Mouse (Mus musculus) stomach, embryonic 14.5 days (tissue): ENCODE results near the gene Evx2. TPM values are rescaled to one million over a fixed set of nuclear protein-coding genes. Genes with fewer than 3 reads are reported as not detected.

ENCODE experiments used
- ATAC-seq: fragments of 200-750 bp; cut with Nextera tagmentation; 2 replicates; pipeline ENCODE4 v1.8.0; 2017; ENCODE audit warnings: low read depth, moderate TSS enrichment; ENCODE audit not compliant: insufficient number of reproducible peaks, insufficient read depth, low FRiP score
- H3K27ac ChIP-seq: fragments of 300-500 bp; sonication (generic); 2 replicates; pipeline ENCODE4 v1.5.1; 2014; ENCODE audit warnings: mild to moderate bottlenecking, low read length, moderate library complexity, mixed read lengths
- H3K27me3 ChIP-seq: fragments of 300-500 bp; sonication (generic); 2 replicates; pipeline ENCODE4 v1.6.1; 2014; ENCODE audit warnings: low read length, control low read depth, mixed read lengths; ENCODE audit not compliant: control insufficient read depth, insufficient read depth
- H3K36me3 ChIP-seq: fragments of 300-500 bp; sonication (generic); 2 replicates; pipeline ENCODE4 v1.6.1; 2014; ENCODE audit warnings: mild to moderate bottlenecking, control low read depth, low read length, moderate library complexity, mixed read lengths; ENCODE audit not compliant: control insufficient read depth, insufficient read depth
- H3K4me1 ChIP-seq: fragments of 300-500 bp; sonication (generic); 2 replicates; pipeline ENCODE4 v1.6.1; 2014; ENCODE audit warnings: low read length, control low read depth, mixed read lengths; ENCODE audit not compliant: control insufficient read depth, insufficient read depth
- H3K4me2 ChIP-seq: fragments of 300-500 bp; sonication (generic); replicated peaks from 2 replicates; pipeline ENCODE4 v1.6.1; 2014; ENCODE audit warnings: low read depth, low read length, control low read depth
- H3K4me3 ChIP-seq: fragments of 300-500 bp; sonication (generic); 2 replicates; pipeline ENCODE4 v1.5.1; 2014; ENCODE audit warnings: low read depth, low read length, control low read depth
- H3K9ac ChIP-seq: fragments of 300-500 bp; sonication (generic); replicated peaks from 2 replicates; pipeline ENCODE4 v1.6.1; 2014; ENCODE audit warnings: low read depth, mild to moderate bottlenecking, control low read depth, low read length, moderate library complexity, mixed read lengths
- H3K9me3 ChIP-seq: fragments of 300-500 bp; sonication (generic); 2 replicates; pipeline ENCODE4 v1.6.1; 2016; ENCODE audit warnings: low read depth, low read length, control low read depth; ENCODE audit not compliant: control insufficient read depth
- WGBS: fragments of 180-500 bp; shearing (Covaris S2); extraction: QIAGEN DNeasy Blood & Tissue Kit; methylation state at CpG from one replicate; pipeline ENCODE4 v1.1.7; 2014; 5-methylcytosine and 5-hydroxymethylcytosine counted together
- polyA plus RNA-seq: library from polyadenylated mRNA; unstranded; fragments of >200 nt; fragmentation: Nextera tagmentation; extraction: Ambion mirVana; gene quantifications from 2 replicates; pipeline ENCODE4 v1.2.1, GENCODE M21; 2014

The Evx2 gene
- polyA plus RNA-seq, 1 experiment from 2014 or later, result not detected

- H3K9me3 ChIP-seq, result no peaks in the 10 kb centered on the region
- H3K36me3 ChIP-seq, result no peaks in the 10 kb centered on the region
- no peak for ATAC-seq
- H3K4me2 ChIP-seq, result no peak overlapping the region
- H3K9ac ChIP-seq, result no peak overlapping the region
- no peak overlapping the region for H3K27ac ChIP-seq
- no peak overlapping the region for H3K4me3 ChIP-seq
- WGBS, result 11% methylated on average over 10 of the region's 10 CpGs
- peaks cover 60% of the 10 kb centered on the region for H3K27me3 ChIP-seq
- H3K4me1 ChIP-seq, result peaks cover 6% of the 10 kb centered on the region; the same call in 1 of the 2 replicates
Observed at GRCm38 (mm10) chr2:74703317-74703716, 44.0 kb upstream of the Evx2 start.

- no peaks in the 10 kb centered on the region for H3K36me3 ChIP-seq
- H3K9ac ChIP-seq, result no peak overlapping the region
- no peak overlapping the region for H3K4me3 ChIP-seq
- H3K4me2 ChIP-seq, result no peak overlapping the region
- H3K27ac ChIP-seq, result no peak overlapping the region
- 25% methylated on average over 6 of the region's 6 CpGs for WGBS
- H3K27me3 ChIP-seq, result peaks cover 57% of the 10 kb centered on the region
- ATAC-seq, result no peak
- H3K4me1 ChIP-seq, result peaks cover 6% of the 10 kb centered on the region; the same call in 1 of the 2 replicates
- no peaks in the 10 kb centered on the region for H3K9me3 ChIP-seq
Observed at GRCm38 (mm10) chr2:74702820-74703219, 43.5 kb upstream of the Evx2 start.

GRCm38 (mm10) chr2:74701949-74702819, 42.8 kb upstream of the Evx2 start:
- peaks cover 54% of the 10 kb centered on the region for H3K27me3 ChIP-seq
- no peak overlapping the region for H3K9ac ChIP-seq
- no peak overlapping the region for H3K27ac ChIP-seq
- peaks cover 6% of the 10 kb centered on the region; the same call in 1 of the 2 replicates for H3K4me1 ChIP-seq
- H3K9me3 ChIP-seq, result no peaks in the 10 kb centered on the region
- no peaks in the 10 kb centered on the region for H3K36me3 ChIP-seq
- ATAC-seq, result no peak
- 11% methylated on average over 17 of the region's 17 CpGs for WGBS
- no peak overlapping the region for H3K4me2 ChIP-seq
- H3K4me3 ChIP-seq, result no peak overlapping the region

- Histone ChIP-seq H3K9me3 (no peaks in the 10 kb centered on the region), H3K36me3 (no peaks in the 10 kb centered on the region), H3K27me3 (peaks cover 61% of the 10 kb centered on the region), H3K9ac (no peak overlapping the region), H3K4me1 (peaks cover 6% of the 10 kb centered on the region; the same call in 1 of the 2 replicates), H3K4me3 (no peak overlapping the region), H3K4me2 (no peak overlapping the region), H3K27ac (no peak overlapping the region)
- ATAC-seq, result no peak
- WGBS, result 6% methylated on average over 22 of the region's 22 CpGs
Observed at GRCm38 (mm10) chr2:74700546-74701112, 41.3 kb upstream of the Evx2 start.

GRCm38 (mm10) chr2:74699664-74700545, 40.5 kb upstream of the Evx2 start:
- H3K9me3 ChIP-seq, result no peaks in the 10 kb centered on the region
- no peak overlapping the region for H3K4me3 ChIP-seq
- no peaks in the 10 kb centered on the region for H3K36me3 ChIP-seq
- H3K9ac ChIP-seq, result no peak overlapping the region
- 5% methylated on average over 23 of the region's 23 CpGs for WGBS
- H3K4me1 ChIP-seq, result peaks cover 1% of the 10 kb centered on the region; the same call in 1 of the 2 replicates
- peaks cover 67% of the 10 kb centered on the region for H3K27me3 ChIP-seq
- no peak overlapping the region for H3K4me2 ChIP-seq
- H3K27ac ChIP-seq, result no peak overlapping the region
- no peak for ATAC-seq

- no peaks in the 10 kb centered on the region for H3K36me3 ChIP-seq
- no peak overlapping the region for H3K27ac ChIP-seq
- H3K4me3 ChIP-seq, result no peak overlapping the region
- no peak overlapping the region for H3K4me2 ChIP-seq
- under 1% methylated on average over 17 of the region's 17 CpGs for WGBS
- H3K9me3 ChIP-seq, result no peaks in the 10 kb centered on the region
- peaks cover 68% of the 10 kb centered on the region for H3K27me3 ChIP-seq
- H3K9ac ChIP-seq, result no peak overlapping the region
- no peak for ATAC-seq
- no peaks in the 10 kb centered on the region for H3K4me1 ChIP-seq
Observed at GRCm38 (mm10) chr2:74699053-74699430, 39.7 kb upstream of the Evx2 start.

GRCm38 (mm10) chr2:74698201-74699052, 39.1 kb upstream of the Evx2 start:
- no peaks in the 10 kb centered on the region for H3K36me3 ChIP-seq
- H3K27ac ChIP-seq, result no peak overlapping the region
- peaks cover 67% of the 10 kb centered on the region for H3K27me3 ChIP-seq
- no peak overlapping the region for H3K9ac ChIP-seq
- H3K9me3 ChIP-seq, result no peaks in the 10 kb centered on the region
- H3K4me1 ChIP-seq, result no peaks in the 10 kb centered on the region
- peak overlapping the region; percentile 19 for H3K4me3 ChIP-seq
- H3K4me2 ChIP-seq, result peak overlapping the region; percentile 28
- ATAC-seq, result no peak; the same call in 1 of the 2 replicates
- WGBS, result under 1% methylated on average over 66 of the region's 86 CpGs
